Mouse (Mus musculus): ENCODE data around the gene Dnajb14. TPM values are rescaled to one million over a fixed set of nuclear protein-coding genes. Genes with fewer than 3 reads are reported as not detected.

The Dnajb14 gene
- total RNA-seq, 2 experiments from 2014 or later: 7.6 to 9.5 TPM

- Histone ChIP-seq H3K4me3 (peak overlapping the region; percentile 75), H3K27ac (peak overlapping the region; percentile 96)
- intact Hi-C loops (cut with DNase I): loop anchor here (1.0 to 5.0 kb wide), 2 partner anchors 127 to 278 kb away; partner anchors contain the start of gene Trmt10a
- peak; percentile 88 for TF ChIP-seq CTCF (IDR thresholded peaks at IDR 0.05)
- DNase-seq: peak; percentile 92
These were observed 2.2 kb upstream of the Dnajb14 start for GRCm38 (mm10) chr3:137864988-137865982.

GRCm38 (mm10) chr3:137867133-137867436 lies 390 bp upstream of the Dnajb14 start:
- TF ChIP-seq CTCF (IDR thresholded peaks at IDR 0.05): no peak
- Histone ChIP-seq H3K4me3 (peak overlapping the region; percentile 94), H3K27ac (peak overlapping the region; percentile 99)
- no peak for DNase-seq
- intact Hi-C loops (cut with DNase I): loop anchor here (5.0 kb wide), 1 partner anchor 125 kb away; no protein-coding TSS in a partner anchor

- peak overlapping the region; percentile 99 for H3K27ac ChIP-seq
- intact Hi-C loops (cut with DNase I): loop anchor here (5.0 kb wide), 1 partner anchor 124 kb away; no protein-coding TSS in a partner anchor
- no peak for DNase-seq
- TF ChIP-seq CTCF (IDR thresholded peaks at IDR 0.05): no peak
- peak overlapping the region; percentile 94 for H3K4me3 ChIP-seq
These were observed 829 bp downstream of the Dnajb14 start for GRCm38 (mm10) chr3:137868094-137868913.

- intact Hi-C loops (cut with DNase I): loop anchor here (5.0 kb wide), 1 partner anchor 123 kb away; no protein-coding TSS in a partner anchor
- H3K4me3 ChIP-seq: no peak overlapping the region
- no peak for TF ChIP-seq CTCF (IDR thresholded peaks at IDR 0.05)
- H3K27ac ChIP-seq: no peak overlapping the region
- DNase-seq: no peak
These were observed 1.9 kb downstream of the Dnajb14 start for GRCm38 (mm10) chr3:137869395-137869794.

GRCm38 (mm10) chr3:137879313-137879712 lies 11.8 kb downstream of the Dnajb14 start:
- Histone ChIP-seq H3K27ac (no peak overlapping the region), H3K4me3 (no peak overlapping the region)
- no peak for DNase-seq
- intact Hi-C loops (cut with DNase I): no loop called here
- no peak for TF ChIP-seq CTCF (IDR thresholded peaks at IDR 0.05)

- intact Hi-C loops (cut with DNase I): no loop called here
- Histone ChIP-seq H3K27ac (no peak overlapping the region), H3K4me3 (no peak overlapping the region)
- DNase-seq: no peak
- TF ChIP-seq CTCF (IDR thresholded peaks at IDR 0.05): no peak
These were observed 12.8 kb downstream of the Dnajb14 start for GRCm38 (mm10) chr3:137880109-137880748.

- no peak for TF ChIP-seq CTCF (IDR thresholded peaks at IDR 0.05)
- intact Hi-C loops (cut with DNase I): no loop called here
- Histone ChIP-seq H3K27ac (no peak overlapping the region), H3K4me3 (no peak overlapping the region)
- DNase-seq: no peak
These were observed 13.6 kb downstream of the Dnajb14 start for GRCm38 (mm10) chr3:137881093-137881492.

GRCm38 (mm10) chr3:137887961-137888360 lies 20.5 kb downstream of the Dnajb14 start:
- no peak for TF ChIP-seq CTCF (IDR thresholded peaks at IDR 0.05)
- Histone ChIP-seq H3K27ac (no peak overlapping the region), H3K4me3 (no peak overlapping the region)
- no peak for DNase-seq
- intact Hi-C loops (cut with DNase I): no loop called here

GRCm38 (mm10) chr3:137891089-137891488 lies 23.6 kb downstream of the Dnajb14 start:
- Histone ChIP-seq H3K27ac (no peak overlapping the region), H3K4me3 (no peak overlapping the region)
- intact Hi-C loops (cut with DNase I): no loop called here
- no peak for DNase-seq
- no peak for TF ChIP-seq CTCF (IDR thresholded peaks at IDR 0.05)

GRCm38 (mm10) chr3:137892118-137892517 lies 24.6 kb downstream of the Dnajb14 start:
- Histone ChIP-seq H3K27ac (no peak overlapping the region), H3K4me3 (no peak overlapping the region)
- TF ChIP-seq CTCF (IDR thresholded peaks at IDR 0.05): no peak
- no peak for DNase-seq
- intact Hi-C loops (cut with DNase I): no loop called here

- Histone ChIP-seq H3K4me3 (no peak overlapping the region), H3K27ac (no peak overlapping the region)
- intact Hi-C loops (cut with DNase I): no loop called here
- TF ChIP-seq CTCF (IDR thresholded peaks at IDR 0.05): no peak
- no peak for DNase-seq
These were observed 26.3 kb downstream of the Dnajb14 start for GRCm38 (mm10) chr3:137893789-137894188.

GRCm38 (mm10) chr3:137895196-137895595 lies 27.7 kb downstream of the Dnajb14 start:
- TF ChIP-seq CTCF (IDR thresholded peaks at IDR 0.05): peak; percentile 52
- Histone ChIP-seq H3K27ac (no peak overlapping the region), H3K4me3 (no peak overlapping the region)
- no peak for DNase-seq
- intact Hi-C loops (cut with DNase I): no loop called here

All from gastrocnemius, adult 2 months (tissue).